Mouse (Mus musculus) thymus, adult 2 months (tissue): Measurements from ENCODE around the gene Mdh1.

Experiments used
- CTCF ChIP-seq: fragments of 200-500 bp; IDR thresholded peaks from 2 replicates; pipeline ENCODE4 v1.5.1; 2012; ENCODE audit warnings: mild to moderate bottlenecking, control low read depth, low read length, moderate library complexity, borderline replicate concordance; ENCODE audit not compliant: control insufficient read depth, poor library complexity, insufficient read depth; ENCODE audit errors: extremely low read depth
- POLR2A ChIP-seq: fragments of 200-500 bp; IDR thresholded peaks from 2 replicates; pipeline ENCODE4 v1.6.1; 2012; ENCODE audit warnings: mild to moderate bottlenecking, low read length, control low read depth, moderate library complexity; ENCODE audit not compliant: control insufficient read depth, poor library complexity, insufficient read depth; ENCODE audit errors: extremely low read depth

DNA sequence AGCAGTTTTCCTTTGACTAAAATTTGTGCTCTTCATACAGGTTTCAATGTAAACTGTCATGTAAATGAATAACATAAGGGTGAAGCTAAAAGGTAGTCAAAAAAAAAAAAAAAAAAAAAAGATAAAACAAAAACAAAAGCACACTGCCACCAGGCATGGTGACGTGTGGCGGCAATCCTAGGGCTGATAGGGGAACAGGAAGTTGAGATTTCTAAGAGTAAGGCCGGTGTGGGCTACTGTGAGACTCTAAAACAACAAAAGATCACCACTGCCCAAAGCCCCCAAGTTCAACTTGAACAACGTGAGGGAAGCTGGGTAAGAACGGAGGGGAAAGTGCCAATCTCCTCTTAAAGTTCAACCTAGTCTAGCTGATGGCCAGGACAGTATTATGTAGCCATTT is 3.2 kb downstream of the Mdh1 start:
- TF ChIP-seq POLR2A = no peak
- no peak for TF ChIP-seq CTCF
